Mouse (Mus musculus) splenic B cell, adult 2 months (primary cell): Measurements from ENCODE around the gene Rtn4rl2.
A peak's percentile ranks its signal among the peaks of the same experiment; 100 is the strongest.

Source experiments
- DNase-seq: peaks from one replicate; pipeline ENCODE4 v3.0.0-alpha.2; 2011; ENCODE audit warnings: low read depth, low spot score
- H3K27me3 ChIP-seq: 2 replicates; pipeline ENCODE4 v1.6.1; 2012; ENCODE audit warnings: mild to moderate bottlenecking, low read length, moderate library complexity, mixed read lengths; ENCODE audit not compliant: control insufficient read depth, poor library complexity, insufficient read depth, severe bottlenecking
- H3K36me3 ChIP-seq: 2 replicates; pipeline ENCODE4 v1.6.1; 2012; ENCODE audit warnings: mild to moderate bottlenecking, low read length, moderate library complexity, mixed read lengths; ENCODE audit not compliant: control insufficient read depth, poor library complexity, insufficient read depth, severe bottlenecking

Rtn4rl2 gene

GRCm38 (mm10) chr2:84870623-84871160 lies 15.8 kb downstream of the Rtn4rl2 start:
- H3K36me3 ChIP-seq: no peaks in the 10 kb centered on the region
- peak; percentile 59 for DNase-seq
- no peaks in the 10 kb centered on the region for H3K27me3 ChIP-seq

DNA sequence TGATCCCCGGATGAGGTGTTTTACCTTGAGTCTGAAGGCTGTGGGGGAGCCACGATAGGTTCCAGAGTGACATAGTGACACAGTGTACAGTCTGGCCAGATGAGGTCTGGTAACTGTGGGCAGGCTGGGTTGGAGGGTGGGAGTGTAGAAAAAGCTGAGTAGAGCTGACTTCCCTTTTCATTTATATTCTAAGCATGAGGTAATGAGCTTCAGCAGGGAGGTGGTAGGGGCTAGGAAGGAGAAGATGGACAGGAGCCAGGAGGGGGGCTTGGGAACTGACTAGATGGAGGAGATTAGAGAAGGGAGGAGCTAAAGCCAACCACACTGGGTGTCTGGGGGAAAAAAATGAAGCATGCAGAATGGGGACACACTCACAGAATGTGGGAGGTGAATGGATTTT lies 17.5 kb downstream of the Rtn4rl2 start:
- H3K27me3 ChIP-seq: no peaks in the 10 kb centered on the region
- H3K36me3 ChIP-seq: no peaks in the 10 kb centered on the region
- DNase-seq: peak; percentile 11

DNA sequence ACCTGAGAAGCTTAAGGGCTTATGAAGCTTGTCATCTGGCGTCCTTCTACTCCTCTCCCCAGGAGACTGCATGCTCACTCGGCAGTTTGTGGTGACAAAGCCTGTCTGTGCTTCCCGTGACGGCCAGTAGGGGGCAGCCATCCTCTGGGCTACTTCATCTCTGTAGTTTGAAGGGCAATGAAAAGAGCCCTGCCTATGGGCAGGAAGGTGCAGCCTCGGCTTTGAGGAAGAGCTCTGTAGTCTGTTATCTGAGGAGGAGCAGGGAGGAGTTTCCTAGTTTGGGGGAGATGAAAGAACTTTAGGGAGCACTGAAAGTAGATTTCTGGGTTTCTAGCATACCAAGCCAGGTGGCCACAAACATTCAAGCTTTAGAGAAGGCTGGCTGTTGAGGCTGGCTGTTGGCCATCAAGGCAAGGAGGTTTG lies 18.0 kb downstream of the Rtn4rl2 start:
- DNase-seq: peak; percentile 79
- no peaks in the 10 kb centered on the region for H3K27me3 ChIP-seq

DNA sequence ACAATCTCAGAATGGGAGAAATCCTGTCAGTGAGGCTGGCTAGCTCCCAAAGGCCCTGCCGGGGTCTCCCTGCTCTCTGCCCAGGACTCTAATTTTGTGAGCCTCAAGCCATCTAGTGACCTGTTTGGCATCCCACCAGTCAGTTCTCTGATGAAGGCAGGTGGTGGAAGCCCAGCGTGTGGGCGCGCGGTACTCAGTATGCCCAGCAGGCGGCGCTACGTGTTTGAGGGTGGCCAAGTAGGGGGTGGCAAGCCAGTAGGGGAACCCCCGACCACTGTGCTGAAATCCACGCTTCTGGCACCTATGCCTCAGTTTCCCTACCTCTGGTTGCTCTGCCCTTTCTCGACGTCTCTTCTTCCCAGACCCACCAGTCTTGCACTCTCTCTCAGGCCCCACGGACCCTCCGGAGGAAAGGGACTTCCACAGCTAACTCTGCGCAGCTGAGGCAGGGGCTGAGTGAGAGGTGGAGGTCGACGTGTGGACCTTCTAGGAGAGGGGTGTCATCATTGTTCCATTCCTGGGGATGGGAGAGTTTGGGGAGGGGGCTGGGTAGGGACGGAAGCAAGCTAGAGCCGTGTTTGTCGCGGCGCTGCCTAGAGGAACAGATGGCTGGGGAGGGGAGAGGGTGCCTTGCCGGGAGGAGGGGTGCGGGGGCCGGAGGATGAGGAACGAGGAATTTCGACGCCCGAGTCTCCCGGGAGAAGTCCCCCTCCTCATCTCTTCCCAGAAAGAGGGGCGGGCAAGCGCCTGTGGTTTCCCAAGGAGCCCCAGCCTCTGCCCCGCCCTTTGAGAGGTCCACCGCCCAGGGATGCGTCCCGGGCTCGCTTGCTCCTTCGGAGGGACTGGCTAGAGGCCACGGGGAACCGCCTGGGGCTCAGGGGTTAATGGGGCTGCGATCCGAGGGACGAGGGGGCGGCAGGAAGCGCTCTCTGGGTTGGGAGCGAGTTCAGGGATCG lies 20.6 kb downstream of the Rtn4rl2 start:
- no peaks in the 10 kb centered on the region for H3K36me3 ChIP-seq
- peak; percentile 70 for DNase-seq

More for the DNA sequence above, 18.0 kb downstream of the Rtn4rl2 start:
- no peaks in the 10 kb centered on the region for H3K36me3 ChIP-seq

DNA sequence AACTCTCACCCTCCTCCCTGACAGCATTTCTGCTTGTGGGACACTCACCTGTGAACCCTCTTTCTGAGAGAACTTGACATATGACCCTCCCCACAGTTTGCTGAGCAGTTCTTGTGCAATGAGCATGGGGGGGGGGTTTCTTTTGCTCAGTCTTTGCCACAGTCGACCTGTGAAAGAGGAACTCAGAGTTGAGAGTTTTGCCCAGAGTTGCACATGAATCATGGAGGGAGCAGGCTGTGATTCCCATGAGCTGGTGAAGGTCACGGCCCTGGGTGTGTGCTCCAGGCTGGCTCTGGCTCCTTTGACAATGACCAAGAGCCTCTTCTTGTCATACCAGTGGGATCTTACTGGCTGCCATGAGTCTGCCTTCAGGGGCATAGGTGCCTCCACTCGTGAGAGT lies 24.3 kb downstream of the Rtn4rl2 start:
- DNase-seq: no peak
- H3K27me3 ChIP-seq: no peaks in the 10 kb centered on the region
- no peaks in the 10 kb centered on the region for H3K36me3 ChIP-seq

More for the DNA sequence above, 20.6 kb downstream of the Rtn4rl2 start:
- no peaks in the 10 kb centered on the region for H3K27me3 ChIP-seq

GRCm38 (mm10) chr2:84861430-84861829 lies 25.1 kb downstream of the Rtn4rl2 start:
- DNase-seq: no peak
- H3K36me3 ChIP-seq: no peaks in the 10 kb centered on the region
- H3K27me3 ChIP-seq: no peaks in the 10 kb centered on the region

DNA sequence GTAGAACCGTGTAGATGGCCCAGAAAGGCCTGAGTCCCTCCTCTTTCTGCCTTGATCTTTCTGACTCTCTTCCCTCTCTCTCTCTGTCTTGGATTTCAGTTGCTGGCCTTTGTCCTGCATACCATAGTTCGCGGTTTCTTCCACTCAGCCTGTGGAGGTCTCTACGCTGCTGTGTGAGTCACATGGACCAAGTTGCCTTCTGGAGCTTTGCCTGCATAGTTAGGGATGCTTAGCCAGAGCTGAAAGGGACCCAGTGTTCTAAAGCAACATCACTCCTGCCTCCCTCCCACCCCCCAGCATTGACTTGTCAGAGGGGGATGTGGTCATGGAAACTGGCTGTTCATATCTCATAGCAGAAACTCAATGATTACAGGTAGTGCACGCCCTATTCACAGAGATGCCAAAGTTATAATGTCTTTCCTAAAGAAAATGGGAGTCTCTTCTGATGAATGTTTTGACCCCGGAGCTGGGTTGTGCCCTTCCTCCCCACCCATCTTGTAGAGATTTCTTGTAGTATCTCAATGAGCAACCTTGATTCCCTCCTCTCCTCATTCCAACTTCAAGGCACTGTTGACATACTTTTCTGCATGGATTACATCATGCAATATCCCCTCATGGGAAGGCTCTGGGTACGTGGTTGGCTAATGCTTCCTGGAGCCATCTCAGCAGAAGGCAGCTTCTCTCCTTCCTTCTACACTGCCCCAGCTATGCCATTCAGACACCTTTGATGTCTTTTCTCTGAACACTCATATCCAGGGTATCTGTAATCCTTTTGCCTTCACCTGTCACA lies 26.3 kb downstream of the Rtn4rl2 start:
- H3K27me3 ChIP-seq: no peaks in the 10 kb centered on the region
- no peak for DNase-seq
- no peaks in the 10 kb centered on the region for H3K36me3 ChIP-seq

- no peak for DNase-seq
- H3K27me3 ChIP-seq: no peaks in the 10 kb centered on the region
- H3K36me3 ChIP-seq: no peaks in the 10 kb centered on the region
Observed at GRCm38 (mm10) chr2:84858551-84858950, 28.0 kb downstream of the Rtn4rl2 start.

- peaks cover 2% of the 10 kb centered on the region; the same call in 1 of the 2 replicates for H3K36me3 ChIP-seq
- peak; percentile 71 for DNase-seq
- no peaks in the 10 kb centered on the region for H3K27me3 ChIP-seq
Observed at GRCm38 (mm10) chr2:84855732-84856131, 30.8 kb downstream of the Rtn4rl2 start.

GRCm38 (mm10) chr2:84851130-84852040 lies 35.1 kb downstream of the Rtn4rl2 start:
- Histone ChIP-seq H3K36me3 (peaks cover 2% of the 10 kb centered on the region; the same call in 1 of the 2 replicates), H3K27me3 (no peaks in the 10 kb centered on the region)
- no peak for DNase-seq

DNA sequence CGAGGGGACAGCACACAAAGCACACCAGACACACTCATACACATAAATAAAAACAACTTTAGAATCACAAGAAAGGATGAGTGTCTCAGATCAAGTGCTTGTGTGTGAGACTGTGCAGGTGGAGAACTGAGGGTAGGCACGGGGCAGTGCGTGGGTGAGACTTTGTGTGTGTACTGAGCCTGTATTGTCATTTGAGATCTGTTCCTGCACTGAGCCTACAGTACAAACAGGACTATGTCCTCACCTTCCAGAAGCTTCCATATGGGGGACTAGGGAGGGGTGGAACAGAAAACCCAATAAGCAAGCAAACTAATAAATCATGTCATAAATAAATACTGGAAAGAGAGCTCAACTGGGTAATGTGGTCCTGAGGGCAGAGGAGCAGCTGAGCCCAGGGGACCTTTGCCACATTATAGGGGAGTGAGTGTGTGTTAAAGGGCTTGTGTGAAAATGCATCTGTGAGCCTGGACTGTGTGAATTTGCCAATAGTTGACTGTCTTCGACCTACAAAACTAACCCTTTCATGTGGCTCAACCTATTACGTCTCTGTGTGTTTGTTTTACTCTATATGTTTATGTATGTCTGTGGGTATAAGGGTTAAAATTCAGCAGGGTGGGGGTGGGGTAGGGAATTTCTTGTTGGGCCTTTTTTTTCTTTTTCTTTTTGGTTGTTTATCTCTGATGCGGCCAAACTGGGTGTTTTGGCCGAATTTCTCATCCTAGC lies 35.9 kb downstream of the Rtn4rl2 start:
- DNase-seq: no peak
- Histone ChIP-seq H3K27me3 (no peaks in the 10 kb centered on the region), H3K36me3 (peaks cover 2% of the 10 kb centered on the region; the same call in 1 of the 2 replicates)

DNA sequence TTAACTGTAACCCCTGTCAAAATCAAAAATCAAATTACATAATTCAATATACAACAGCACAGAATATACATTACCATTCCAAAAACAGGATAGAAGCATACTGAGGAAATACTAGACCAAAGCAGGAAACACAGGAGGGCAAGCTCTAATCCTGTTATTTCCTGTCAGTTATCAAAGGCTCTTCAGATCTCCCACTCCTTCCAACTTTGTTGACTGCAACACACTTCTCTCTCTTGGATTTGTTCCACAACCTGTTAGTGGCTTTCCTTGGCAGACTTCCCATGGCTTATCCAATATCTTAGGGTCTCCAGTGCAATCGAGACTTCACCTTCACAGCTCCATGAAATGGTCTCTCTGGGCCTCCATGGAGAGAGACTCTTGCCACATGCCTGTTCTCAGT lies 41.3 kb downstream of the Rtn4rl2 start:
- Histone ChIP-seq H3K36me3 (no peaks in the 10 kb centered on the region), H3K27me3 (no peaks in the 10 kb centered on the region)
- DNase-seq: no peak

- no peak for DNase-seq
- H3K27me3 ChIP-seq: no peaks in the 10 kb centered on the region
- H3K36me3 ChIP-seq: no peaks in the 10 kb centered on the region
Observed at GRCm38 (mm10) chr2:84843654-84844053, 42.9 kb downstream of the Rtn4rl2 start.
